Mouse (Mus musculus) embryonic facial prominence, embryonic 14.5 days (tissue): ENCODE data around the gene Ldlrad3. TPM values are rescaled to one million over a fixed set of nuclear protein-coding genes. Genes with fewer than 3 reads are reported as not detected.

ENCODE experiments used
- ATAC-seq: fragments of 200-750 bp; cut with Nextera tagmentation; 2 replicates; pipeline ENCODE4 v1.8.0; 2017; ENCODE audit warnings: low read depth, moderate number of reproducible peaks, moderate TSS enrichment
- DNase-seq: peaks from one replicate; pipeline ENCODE4 v3.0.0-alpha.2; 2015; ENCODE audit warnings: low spot score
- H3K27ac ChIP-seq: fragments of 300-500 bp; sonication (generic); replicated peaks from 2 replicates; pipeline ENCODE4 v1.5.1; 2014; ENCODE audit warnings: low read depth, mild to moderate bottlenecking, low read length, moderate library complexity
- H3K27me3 ChIP-seq: fragments of 300-500 bp; sonication (generic); replicated peaks from 2 replicates; pipeline ENCODE4 v1.6.1; 2014; ENCODE audit warnings: low read length; ENCODE audit not compliant: control insufficient read depth, insufficient read depth
- H3K36me3 ChIP-seq: fragments of 300-500 bp; sonication (generic); 2 replicates; pipeline ENCODE4 v1.6.1; 2014; ENCODE audit warnings: low read length, mixed read lengths; ENCODE audit not compliant: control insufficient read depth, insufficient read depth
- H3K4me1 ChIP-seq: fragments of 300-500 bp; sonication (generic); 2 replicates; pipeline ENCODE4 v1.6.1; 2014; ENCODE audit warnings: antibody characterized with exemption, low read length; ENCODE audit not compliant: control insufficient read depth, insufficient read depth
- H3K4me2 ChIP-seq: fragments of 300-500 bp; sonication (generic); 2 replicates; pipeline ENCODE4 v1.6.1; 2014; ENCODE audit warnings: low read depth, mild to moderate bottlenecking, low read length, moderate library complexity, mixed read lengths
- H3K4me3 ChIP-seq: fragments of 300-500 bp; sonication (generic); 2 replicates; pipeline ENCODE4 v1.5.1; 2014; ENCODE audit warnings: low read depth, mild to moderate bottlenecking, low read length
- H3K9ac ChIP-seq: fragments of 300-500 bp; sonication (generic); 2 replicates; pipeline ENCODE4 v1.6.1; 2014; ENCODE audit warnings: low read depth, mild to moderate bottlenecking, low read length, moderate library complexity, mixed read lengths
- H3K9me3 ChIP-seq: fragments of 300-500 bp; sonication (generic); 2 replicates; pipeline ENCODE4 v1.6.1; 2016; ENCODE audit warnings: low read length; ENCODE audit not compliant: control insufficient read depth
- WGBS: fragments of 180-500 bp; shearing (Covaris S2); extraction: QIAGEN DNeasy Blood & Tissue Kit; methylation state at CpG from one replicate; pipeline ENCODE4 v1.1.7; 2014; 5-methylcytosine and 5-hydroxymethylcytosine counted together
- polyA plus RNA-seq: library from polyadenylated mRNA; unstranded; fragments of >200 nt; fragmentation: Nextera tagmentation; extraction: Ambion mirVana; gene quantifications from 2 replicates; pipeline ENCODE4 v1.2.1, GENCODE M21; 2014

Gene Ldlrad3
- polyA plus RNA-seq, 1 experiment from 2014 or later: 48.2 TPM

DNA sequence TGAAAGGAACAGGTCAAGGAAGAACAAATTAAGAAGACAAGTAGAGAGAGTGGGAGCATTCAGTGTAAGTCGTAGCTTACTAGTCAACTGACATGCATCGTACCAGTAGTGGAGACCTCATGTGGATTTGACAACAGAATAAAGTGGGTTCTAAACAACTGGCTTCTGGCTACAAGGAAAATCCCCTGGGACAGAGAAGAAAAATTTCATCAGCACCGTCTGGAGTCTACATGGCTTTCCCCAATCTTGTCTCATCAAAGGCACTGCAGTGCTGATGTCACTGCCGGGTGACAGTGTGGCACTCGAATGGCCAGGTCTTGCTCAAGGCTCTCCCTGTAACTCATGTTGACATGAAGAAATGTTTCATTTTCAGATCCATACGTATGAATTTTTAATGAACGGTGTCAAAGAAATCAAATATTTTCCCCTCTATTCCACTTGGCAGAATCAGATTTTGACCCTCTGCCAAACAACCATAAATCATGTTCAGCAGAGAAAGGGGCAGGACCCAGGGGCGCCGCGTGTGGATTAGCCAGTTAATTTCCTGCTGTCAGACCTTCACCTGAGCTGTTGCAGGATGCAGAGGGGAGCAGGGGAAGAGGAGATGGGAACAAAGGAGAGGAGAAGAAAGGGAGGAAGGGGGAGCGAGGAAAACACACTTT is 187.1 kb downstream of the Ldlrad3 start:
- Histone ChIP-seq H3K4me2 (no peak overlapping the region), H3K9me3 (no peaks in the 10 kb centered on the region), H3K4me1 (peaks cover 36% of the 10 kb centered on the region), H3K9ac (no peak overlapping the region), H3K36me3 (no peaks in the 10 kb centered on the region), H3K4me3 (no peak overlapping the region), H3K27me3 (no peaks in the 10 kb centered on the region), H3K27ac (no peak overlapping the region)
- ATAC-seq (no peak), DNase-seq (no peak)
- WGBS: 56% methylated on average over 11 of the region's 11 CpGs

DNA sequence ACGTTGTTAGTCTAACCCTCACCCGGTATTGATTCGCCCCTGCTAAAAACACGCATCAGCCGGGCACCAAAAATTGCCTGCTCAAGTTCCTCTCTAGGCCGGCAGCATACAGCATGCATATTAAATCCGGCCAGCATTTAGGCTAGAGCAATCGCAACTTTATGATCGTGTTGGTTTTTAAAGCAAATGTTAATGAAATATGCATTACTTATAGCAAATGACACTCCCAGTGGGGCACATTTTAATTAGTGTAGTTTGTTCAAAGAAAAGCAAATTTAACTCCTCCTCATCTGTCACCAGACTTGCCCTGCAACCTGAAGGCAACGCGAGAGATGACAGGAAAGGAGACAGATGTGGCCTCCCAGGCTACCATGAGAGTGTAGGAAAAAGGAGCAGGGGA is 189.2 kb downstream of the Ldlrad3 start:
- no peak for ATAC-seq
- WGBS: 64% methylated on average over 11 of the region's 11 CpGs

GRCm38 (mm10) chr2:101992574-101993310 is 193.4 kb downstream of the Ldlrad3 start:
- Histone ChIP-seq H3K4me3 (no peak overlapping the region), H3K4me1 (no peaks in the 10 kb centered on the region), H3K9ac (no peak overlapping the region), H3K27me3 (no peaks in the 10 kb centered on the region), H3K27ac (no peak overlapping the region), H3K36me3 (no peaks in the 10 kb centered on the region), H3K9me3 (no peaks in the 10 kb centered on the region), H3K4me2 (no peak overlapping the region)
- 83% methylated on average over 9 of the region's 9 CpGs for WGBS
- no peak for ATAC-seq
- DNase-seq: no peak

More for the DNA sequence above, 189.2 kb downstream of the Ldlrad3 start:
- no peak for DNase-seq
- peaks cover 15% of the 10 kb centered on the region; the same call in 1 of the 2 replicates for H3K4me1 ChIP-seq
- H3K9ac ChIP-seq: no peak overlapping the region
- H3K9me3 ChIP-seq: no peaks in the 10 kb centered on the region
- H3K4me3 ChIP-seq: no peak overlapping the region
- no peak overlapping the region for H3K4me2 ChIP-seq
- no peaks in the 10 kb centered on the region for H3K27me3 ChIP-seq
- H3K27ac ChIP-seq: no peak overlapping the region
- H3K36me3 ChIP-seq: no peaks in the 10 kb centered on the region

GRCm38 (mm10) chr2:101991726-101992125 is 194.5 kb downstream of the Ldlrad3 start:
- no peak overlapping the region for H3K27ac ChIP-seq
- H3K9ac ChIP-seq: no peak overlapping the region
- WGBS: 84% methylated on average over 2 of the region's 2 CpGs
- no peaks in the 10 kb centered on the region for H3K27me3 ChIP-seq
- no peak for DNase-seq
- ATAC-seq: no peak
- H3K4me2 ChIP-seq: no peak overlapping the region
- no peaks in the 10 kb centered on the region for H3K36me3 ChIP-seq
- 0 out of 2 replicates have a peak, but pooled peaks cover 6% of the 10 kb centered on the region for H3K4me1 ChIP-seq
- H3K4me3 ChIP-seq: no peak overlapping the region
- H3K9me3 ChIP-seq: no peaks in the 10 kb centered on the region

GRCm38 (mm10) chr2:101986344-101987087 is 199.7 kb downstream of the Ldlrad3 start:
- no peak overlapping the region for H3K4me2 ChIP-seq
- ATAC-seq: no peak
- no peaks in the 10 kb centered on the region for H3K27me3 ChIP-seq
- no peak overlapping the region for H3K27ac ChIP-seq
- 68% methylated on average over 3 of the region's 3 CpGs for WGBS
- DNase-seq: no peak
- H3K9ac ChIP-seq: no peak overlapping the region
- no peaks in the 10 kb centered on the region for H3K36me3 ChIP-seq
- H3K9me3 ChIP-seq: no peaks in the 10 kb centered on the region
- H3K4me1 ChIP-seq: peaks cover 35% of the 10 kb centered on the region
- H3K4me3 ChIP-seq: no peak overlapping the region

- ATAC-seq: no peak
- Histone ChIP-seq H3K27ac (peak overlapping the region; percentile 61), H3K9ac (no peak overlapping the region), H3K9me3 (no peaks in the 10 kb centered on the region), H3K27me3 (no peaks in the 10 kb centered on the region), H3K36me3 (no peaks in the 10 kb centered on the region), H3K4me1 (peaks cover 42% of the 10 kb centered on the region), H3K4me3 (no peak overlapping the region), H3K4me2 (no peak overlapping the region)
- no peak for DNase-seq
- WGBS: 73% methylated on average over 9 of the region's 9 CpGs
These were observed 202.2 kb downstream of the Ldlrad3 start for GRCm38 (mm10) chr2:101983853-101984543.

DNA sequence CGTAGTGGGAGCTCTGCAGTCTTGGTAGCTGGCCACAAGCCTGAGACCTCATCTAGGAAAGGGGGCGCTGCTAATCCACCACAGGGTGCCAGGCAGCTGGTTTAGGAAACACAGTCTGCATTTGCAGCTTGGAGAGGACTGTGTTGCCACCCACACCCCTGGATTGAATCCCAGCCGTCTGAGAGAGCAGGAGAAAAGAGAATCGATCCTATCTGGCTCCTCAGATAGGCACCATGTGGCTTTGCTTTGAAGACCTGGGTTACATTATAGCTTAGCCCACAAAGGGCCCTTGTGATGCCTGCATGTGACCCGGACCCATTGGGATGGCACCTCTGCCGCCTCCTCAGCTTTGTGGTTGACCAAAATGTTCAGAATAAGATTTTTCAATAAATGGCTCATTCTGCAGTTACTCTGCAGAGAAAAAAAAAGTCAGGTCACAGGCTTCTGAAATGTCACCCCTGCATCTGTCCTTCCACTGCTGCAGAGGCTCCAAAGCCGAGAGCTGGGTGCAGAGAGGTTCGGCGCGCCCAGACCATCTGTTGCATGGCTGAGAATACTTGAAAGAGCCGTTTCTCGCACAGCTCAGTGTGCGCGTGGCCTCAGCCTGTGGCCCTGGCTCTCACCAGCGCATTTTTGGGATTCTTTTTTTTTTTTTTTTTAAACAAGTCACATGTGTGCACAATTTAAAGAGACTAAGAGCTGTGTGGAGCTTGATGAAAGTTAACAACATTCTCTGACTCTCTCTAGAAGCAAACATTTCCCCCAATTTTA is 202.9 kb downstream of the Ldlrad3 start:
- peak; percentile 68 for ATAC-seq
- Histone ChIP-seq H3K27me3 (no peaks in the 10 kb centered on the region), H3K4me2 (peak overlapping the region; percentile 18), H3K36me3 (no peaks in the 10 kb centered on the region), H3K4me1 (peaks cover 49% of the 10 kb centered on the region), H3K4me3 (no peak overlapping the region), H3K9ac (no peak overlapping the region), H3K27ac (peak overlapping the region; percentile 61), H3K9me3 (no peaks in the 10 kb centered on the region)
- WGBS: 17% methylated on average over 15 of the region's 15 CpGs
- peak; percentile 85 for DNase-seq
